Mouse (Mus musculus) heart, embryonic 15.5 days (tissue): ENCODE measurements around the gene Cbx6. TPM values are rescaled to one million over a fixed set of nuclear protein-coding genes. Genes with fewer than 3 reads are reported as not detected.

ENCODE experiments used
- ATAC-seq: fragments of 200-750 bp; cut with Nextera tagmentation; replicated peaks from 2 replicates; pipeline ENCODE4 v1.8.0; 2017; ENCODE audit warnings: low read depth, moderate TSS enrichment; ENCODE audit not compliant: insufficient number of reproducible peaks, insufficient read depth, low FRiP score
- H3K27ac ChIP-seq: fragments of 300-500 bp; sonication (generic); 2 replicates; pipeline ENCODE4 v1.5.1; 2015; ENCODE audit warnings: mild to moderate bottlenecking, inconsistent platforms
- H3K27me3 ChIP-seq: fragments of 300-500 bp; sonication (generic); 2 replicates; pipeline ENCODE4 v1.6.1; 2015; ENCODE audit warnings: inconsistent platforms
- H3K36me3 ChIP-seq: fragments of 300-500 bp; sonication (generic); 2 replicates; pipeline ENCODE4 v1.6.1; 2015; ENCODE audit warnings: mild to moderate bottlenecking, inconsistent platforms
- H3K4me1 ChIP-seq: fragments of 300-500 bp; sonication (generic); replicated peaks from 2 replicates; pipeline ENCODE4 v1.6.1; 2015; ENCODE audit warnings: inconsistent platforms
- H3K4me2 ChIP-seq: fragments of 300-500 bp; sonication (generic); 2 replicates; pipeline ENCODE4 v1.6.1; 2015; ENCODE audit warnings: inconsistent platforms, mild to moderate bottlenecking, moderate library complexity
- H3K4me3 ChIP-seq: fragments of 300-500 bp; sonication (generic); 2 replicates; pipeline ENCODE4 v1.5.1; 2015; ENCODE audit warnings: mild to moderate bottlenecking, inconsistent platforms
- H3K9ac ChIP-seq: fragments of 300-500 bp; sonication (generic); 2 replicates; pipeline ENCODE4 v1.6.1; 2015; ENCODE audit warnings: mild to moderate bottlenecking, inconsistent platforms
- H3K9me3 ChIP-seq: fragments of 300-500 bp; sonication (generic); replicated peaks from 2 replicates; pipeline ENCODE4 v1.6.1; 2016; ENCODE audit warnings: inconsistent platforms
- WGBS: fragments of 180-500 bp; shearing (Covaris S2); methylation state at CpG from one replicate; pipeline ENCODE4 v1.1.7; 2015; ENCODE audit warnings: mixed read lengths; 5-methylcytosine and 5-hydroxymethylcytosine counted together
- polyA plus RNA-seq: library from polyadenylated mRNA; unstranded; fragments of >200 nt; fragmentation: Nextera tagmentation; extraction: Ambion mirVana; gene quantifications from 2 replicates; pipeline ENCODE4 v1.2.1, GENCODE M21; 2015

Gene Cbx6
- polyA plus RNA-seq, 1 experiment from 2014 or later: 52.1 TPM

DNA sequence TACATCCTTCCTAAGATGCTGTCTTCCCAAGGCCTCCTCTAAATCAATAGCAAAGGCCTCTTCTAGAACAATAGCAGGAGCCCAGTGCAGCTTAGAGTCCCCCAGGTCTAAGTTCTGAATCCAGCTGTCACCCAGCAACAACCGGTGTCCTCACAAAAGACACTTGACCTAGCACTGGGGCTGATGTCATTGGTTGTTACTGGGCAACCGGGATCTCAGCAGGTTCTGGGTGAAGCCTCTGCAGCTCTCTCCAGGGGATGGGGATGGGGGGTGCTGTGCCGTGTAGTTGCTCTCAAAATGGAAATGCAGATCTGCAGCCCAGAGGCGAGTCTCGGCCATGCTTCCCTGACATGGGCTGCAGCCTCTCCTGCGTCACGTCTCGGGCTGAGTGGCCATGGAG is 46.7 kb downstream of the Cbx6 start:
- ATAC-seq: no peak
- no peaks in the 10 kb centered on the region for H3K4me1 ChIP-seq
- H3K27me3 ChIP-seq: peaks cover 38% of the 10 kb centered on the region

DNA sequence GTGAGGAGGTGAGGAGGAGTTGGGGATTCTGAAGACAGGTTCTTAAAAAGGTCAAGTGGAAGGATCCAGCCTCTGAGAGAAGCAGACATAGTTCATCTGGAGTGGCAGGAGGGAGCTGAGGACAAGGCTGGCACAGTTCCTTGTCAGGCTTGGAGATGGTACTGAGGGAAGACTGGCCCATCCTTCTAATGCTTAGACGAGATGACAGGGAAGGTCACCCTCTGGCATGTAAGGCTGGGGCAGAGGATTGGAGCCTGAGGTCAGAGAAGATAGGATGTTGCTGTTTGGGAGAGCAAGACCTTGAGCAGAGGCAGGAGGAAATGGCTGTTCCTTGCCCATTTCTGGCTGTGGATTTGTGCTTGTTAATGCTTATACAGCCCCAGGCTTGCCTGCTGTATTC is 49.4 kb downstream of the Cbx6 start:
- ATAC-seq: no peak
- H3K36me3 ChIP-seq: no peaks in the 10 kb centered on the region
- no peak overlapping the region for H3K4me2 ChIP-seq
- H3K4me1 ChIP-seq: no peaks in the 10 kb centered on the region
- no peak overlapping the region for H3K4me3 ChIP-seq
- 37% methylated on average over 1 of the region's 1 CpGs for WGBS
- H3K9ac ChIP-seq: no peak overlapping the region
- peaks cover 29% of the 10 kb centered on the region for H3K27me3 ChIP-seq
- no peak overlapping the region for H3K27ac ChIP-seq
- H3K9me3 ChIP-seq: no peaks in the 10 kb centered on the region

More for the DNA sequence above, 46.7 kb downstream of the Cbx6 start:
- H3K4me3 ChIP-seq: no peak overlapping the region
- no peaks in the 10 kb centered on the region for H3K9me3 ChIP-seq
- WGBS: 51% methylated on average over 8 of the region's 8 CpGs
- no peak overlapping the region for H3K4me2 ChIP-seq
- no peaks in the 10 kb centered on the region for H3K36me3 ChIP-seq
- no peak overlapping the region for H3K9ac ChIP-seq
- H3K27ac ChIP-seq: no peak overlapping the region

DNA sequence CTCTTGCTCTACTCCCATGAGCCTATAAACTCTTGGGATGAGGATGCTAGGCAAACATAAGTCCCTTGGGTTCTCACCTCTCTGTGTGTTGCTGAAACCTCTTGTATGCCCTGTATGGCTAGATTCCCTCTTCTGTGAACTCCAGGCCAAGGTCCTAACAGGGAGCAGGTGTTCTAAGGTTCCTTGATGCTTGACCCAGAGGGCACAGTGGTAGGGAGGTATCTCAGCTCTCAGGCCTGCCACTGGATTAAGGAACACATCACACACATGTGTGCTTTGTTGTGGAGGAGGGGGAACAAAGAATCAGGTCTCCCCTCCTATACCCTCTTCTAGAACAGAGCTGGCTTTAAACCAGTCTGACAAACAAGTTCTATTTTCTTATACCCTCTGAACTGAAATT is 56.7 kb downstream of the Cbx6 start, which contains the start of gene Dnal4:
TSS of gene Dnal4 (minus strand) at position 101 of the 400 bp plus-strand sequence.
- Histone ChIP-seq H3K36me3 (no peaks in the 10 kb centered on the region), H3K4me2 (no peak within 1 kb of the TSS), H3K27me3 (peaks cover 7% of the 10 kb centered on the region; the same call in 1 of the 2 replicates), H3K4me3 (no peak within 1 kb of the TSS), H3K4me1 (peaks cover 12% of the 10 kb centered on the region), H3K9me3 (no peaks in the 10 kb centered on the region), H3K9ac (no peak within 1 kb of the TSS), H3K27ac (no peak within 1 kb of the TSS)
- ATAC-seq: no peak

DNA sequence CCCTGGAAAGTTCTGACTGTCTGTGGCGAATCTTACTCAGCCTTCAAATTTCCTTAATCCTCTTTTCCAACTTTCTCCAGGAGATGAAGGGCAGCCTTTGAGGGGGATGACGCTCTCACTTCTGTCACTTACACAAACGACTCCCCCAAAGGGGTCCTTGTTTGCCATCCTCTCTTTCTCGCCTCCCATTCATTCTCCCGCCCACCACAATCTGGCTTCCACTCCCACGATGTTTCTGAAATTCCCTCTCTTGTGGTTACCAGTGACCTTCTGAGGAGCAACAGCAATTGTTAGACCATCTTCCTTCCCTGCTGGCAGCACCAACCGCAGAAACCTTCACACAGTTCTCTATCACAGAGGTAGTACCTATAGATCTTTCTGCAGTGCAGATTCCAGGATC is 58.8 kb downstream of the Cbx6 start:
- Histone ChIP-seq H3K9me3 (no peaks in the 10 kb centered on the region), H3K27ac (no peak overlapping the region), H3K27me3 (no peaks in the 10 kb centered on the region), H3K4me3 (no peak overlapping the region), H3K4me1 (peaks cover 21% of the 10 kb centered on the region), H3K36me3 (no peaks in the 10 kb centered on the region), H3K4me2 (no peak overlapping the region), H3K9ac (no peak overlapping the region)
- WGBS: 49% methylated on average over 7 of the region's 7 CpGs
- no peak for ATAC-seq

DNA sequence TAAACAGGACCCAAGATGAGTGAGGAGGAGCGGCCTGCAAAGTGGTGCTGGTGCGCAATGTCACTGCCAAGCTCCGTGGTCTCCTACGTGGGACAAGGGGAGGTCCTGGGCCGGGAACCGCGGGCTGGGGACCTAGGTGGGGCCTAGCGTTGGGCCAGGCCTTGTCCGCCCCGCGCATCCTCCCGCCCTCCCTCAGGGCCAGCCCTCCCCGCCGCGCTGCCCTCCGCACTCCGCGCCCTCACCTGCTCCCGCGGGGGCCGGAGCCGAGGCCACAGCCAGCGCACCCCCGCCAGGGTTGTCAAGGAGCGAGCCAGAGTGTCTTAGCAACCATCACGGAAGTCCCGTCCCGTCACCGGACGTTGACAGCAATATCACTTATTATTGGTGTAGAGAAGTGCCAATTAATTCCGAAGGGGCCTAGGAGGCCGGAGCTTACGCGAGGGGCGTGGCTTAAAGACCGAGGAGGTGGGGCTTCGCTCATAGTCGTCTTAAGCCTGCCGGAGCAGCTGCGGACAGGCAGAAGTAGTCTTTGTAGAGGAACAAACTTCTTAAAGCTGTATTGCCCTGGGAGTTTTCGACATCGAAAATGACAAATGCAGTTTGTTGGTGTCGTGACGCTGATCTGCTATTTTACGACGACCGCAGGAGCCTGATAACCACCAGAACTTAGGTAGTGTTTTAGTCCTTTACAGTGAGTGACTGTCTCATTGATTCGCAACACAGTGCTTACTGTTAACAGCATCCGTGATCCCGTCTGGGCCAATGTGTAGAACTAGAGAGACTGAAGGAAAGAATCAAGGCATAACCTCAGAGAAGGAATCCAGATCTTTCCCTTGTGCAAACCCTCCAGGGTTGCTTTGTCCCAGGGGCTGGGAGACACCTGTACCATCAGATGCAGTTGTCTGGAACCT is 60.1 kb downstream of the Cbx6 start:
- peak overlapping the region; percentile 83 for H3K4me2 ChIP-seq

More for the DNA sequence above, 60.1 kb downstream of the Cbx6 start:
- peaks cover 31% of the 10 kb centered on the region for H3K4me1 ChIP-seq
- H3K36me3 ChIP-seq: no peaks in the 10 kb centered on the region
- peak; percentile 98 for ATAC-seq
- peak overlapping the region; percentile 72 for H3K9ac ChIP-seq
- no peaks in the 10 kb centered on the region for H3K27me3 ChIP-seq
- under 1% methylated on average over 50 of the region's 50 CpGs for WGBS
- H3K9me3 ChIP-seq: no peaks in the 10 kb centered on the region
- peak overlapping the region; percentile 72 for H3K4me3 ChIP-seq
- peak overlapping the region; percentile 66 for H3K27ac ChIP-seq

Other genes starting within 250 kb of the Cbx6 start
- 1.3 and 1.5 TPM in 2 replicates for gene Dmc1, start 229.6 kb downstream of the Cbx6 start, polyA plus RNA-seq
- 0.39 and 0.81 TPM in 2 replicates for gene Fam227a, start 175.7 kb downstream of the Cbx6 start, polyA plus RNA-seq
- 51.0 and 52.5 TPM in 2 replicates for gene Cby1, start 175.5 kb downstream of the Cbx6 start, polyA plus RNA-seq
- gene Tomm22, start 163.8 kb downstream of the Cbx6 start, polyA plus RNA-seq: 218 and 234 TPM in 2 replicates
- gene Josd1, start 146.8 kb downstream of the Cbx6 start, polyA plus RNA-seq: 20.6 and 24.5 TPM in 2 replicates
- gene Gtpbp1, start 143.8 kb downstream of the Cbx6 start, polyA plus RNA-seq: 23.7 and 30.0 TPM in 2 replicates
- gene Sun2, start 92.2 kb downstream of the Cbx6 start, polyA plus RNA-seq: 4.7 and 6.2 TPM in 2 replicates
- gene Dnal4, start 56.8 kb downstream of the Cbx6 start, polyA plus RNA-seq: 37.2 and 46.0 TPM in 2 replicates
- 1.8 and 3.6 TPM in 2 replicates for gene Nptxr, start 29.9 kb downstream of the Cbx6 start, polyA plus RNA-seq
- gene Npcd, start 451 bp downstream of the Cbx6 start, polyA plus RNA-seq: 0.27 TPM in 1 of 2 replicates, not detected in the other
- gene Apobec3, start 57.0 kb upstream of the Cbx6 start, polyA plus RNA-seq: 13.8 and 36.7 TPM in 2 replicates
- gene Cbx7, start 136.4 kb upstream of the Cbx6 start, polyA plus RNA-seq: 0.63 and 1.9 TPM in 2 replicates
- gene Pdgfb, start 180.3 kb upstream of the Cbx6 start, polyA plus RNA-seq: 3.7 and 4.0 TPM in 2 replicates